Mouse (Mus musculus) right cerebral cortex, postnatal 25 days (tissue): ENCODE data around the gene Higd1b.

Experiments used
- DNase-seq: peaks from one replicate; pipeline ENCODE4 v3.0.0; 2022

Gene Higd1b

GRCm38 (mm10) chr11:102835549-102835948, at the start of gene Higd1b:
Higd1b (plus strand) TSS chr11:102835849.
- DNase-seq: no peak

- DNase-seq: no peak
Observed at GRCm38 (mm10) chr11:102787688-102788177, 47.9 kb upstream of the Higd1b start.

GRCm38 (mm10) chr11:102791682-102792445, 43.8 kb upstream of the Higd1b start:
- DNase-seq: no peak

GRCm38 (mm10) chr11:102794157-102794556, 41.5 kb upstream of the Higd1b start:
- no peak for DNase-seq

GRCm38 (mm10) chr11:102803453-102803852, 32.2 kb upstream of the Higd1b start:
- no peak for DNase-seq

GRCm38 (mm10) chr11:102808246-102808645, 27.4 kb upstream of the Higd1b start:
- DNase-seq: no peak

- no peak for DNase-seq
Observed at GRCm38 (mm10) chr11:102810721-102811485, 24.7 kb upstream of the Higd1b start.

- no peak for DNase-seq
Observed at GRCm38 (mm10) chr11:102814881-102815280, 20.8 kb upstream of the Higd1b start.

- no peak for DNase-seq
Observed at GRCm38 (mm10) chr11:102818121-102819020, 17.3 kb upstream of the Higd1b start.

GRCm38 (mm10) chr11:102819021-102819782, 16.4 kb upstream of the Higd1b start, which contains the start of gene Gjc1:
Gjc1 (minus strand) TSS chr11:102819700.
- peak; percentile 49 for DNase-seq

GRCm38 (mm10) chr11:102819783-102820385, 15.8 kb upstream of the Higd1b start:
- DNase-seq: peak; percentile 15

- DNase-seq: no peak
Observed at GRCm38 (mm10) chr11:102820432-102820831, 15.2 kb upstream of the Higd1b start.

- DNase-seq: no peak
Observed at GRCm38 (mm10) chr11:102821231-102821630, 14.4 kb upstream of the Higd1b start.

- DNase-seq: no peak
Observed at GRCm38 (mm10) chr11:102826476-102826875, 9.2 kb upstream of the Higd1b start.

GRCm38 (mm10) chr11:102827097-102827496, 8.6 kb upstream of the Higd1b start:
- DNase-seq: no peak

GRCm38 (mm10) chr11:102830276-102830675, 5.4 kb upstream of the Higd1b start:
- no peak for DNase-seq

- DNase-seq: no peak
Observed at GRCm38 (mm10) chr11:102832700-102833297, 2.9 kb upstream of the Higd1b start.

GRCm38 (mm10) chr11:102834219-102834618, 1.4 kb upstream of the Higd1b start:
- DNase-seq: no peak

GRCm38 (mm10) chr11:102836146-102836545, 497 bp downstream of the Higd1b start:
- DNase-seq: no peak

GRCm38 (mm10) chr11:102837385-102837784, 1.7 kb downstream of the Higd1b start:
- no peak for DNase-seq

- DNase-seq: no peak
Observed at GRCm38 (mm10) chr11:102838126-102838525, 2.5 kb downstream of the Higd1b start.
